ENCODE assay signal across 7 mouse cellular contexts in the genomic region with DNA sequence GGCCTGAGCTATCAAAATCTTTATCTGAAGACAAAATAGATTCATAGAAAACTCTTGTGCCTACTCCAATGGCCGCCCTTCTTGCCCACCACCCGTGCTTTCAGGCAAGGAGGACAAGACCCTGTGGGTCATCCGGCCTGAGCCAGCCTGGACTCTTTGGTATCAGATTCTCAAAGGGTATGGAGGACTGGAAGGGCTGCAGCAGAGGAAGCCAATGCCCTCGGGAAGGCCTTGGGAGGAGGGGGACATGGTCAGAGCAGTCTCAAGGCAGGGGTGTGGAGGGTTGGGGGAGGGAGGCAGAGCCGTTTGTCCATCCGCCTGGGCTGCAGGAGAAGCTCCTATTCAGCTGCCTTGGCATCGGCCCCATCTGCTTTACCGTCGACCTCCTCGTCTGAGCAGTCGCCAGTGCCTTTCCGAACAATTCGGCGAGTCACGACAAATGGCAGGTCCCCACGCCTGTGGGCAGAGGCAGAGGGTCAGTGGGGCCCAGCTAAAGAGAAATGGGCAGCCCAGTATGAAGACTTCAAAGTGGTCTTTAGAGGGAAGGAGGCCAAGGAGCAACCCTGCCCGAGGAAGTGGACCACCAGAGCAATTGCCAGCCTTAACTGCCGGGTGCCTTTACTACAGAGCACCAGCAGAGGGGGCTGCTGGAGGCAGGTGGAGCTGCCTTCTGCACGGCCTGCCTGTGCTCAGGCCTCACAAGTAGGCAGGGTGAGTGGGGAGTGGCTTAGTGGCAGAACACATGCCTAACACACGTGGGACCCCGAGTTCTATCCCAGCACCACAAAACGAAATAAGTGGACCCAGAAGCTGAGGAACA. TPM values are rescaled to one million over a fixed set of nuclear protein-coding genes. Genes with fewer than 3 reads are reported as not detected.
DNase-seq lines count a peak whose midpoint lies in the region; ATAC-seq and TF ChIP-seq lines count a peak whose summit lies in the region.

No protein-coding gene starts in this region.

- no peaks in the 10 kb centered on the region for H3K9me3 ChIP-seq in ES-E14 (ENCODE audit: control insufficient read depth, insufficient read depth, low read depth, low read length)
- H3K9me3 ChIP-seq in intestine, embryonic 16.5 days (ENCODE audit: control insufficient read depth, low read length), result no peaks in the 10 kb centered on the region

- no peak overlapping the region for H3K4me2 ChIP-seq in intestine, embryonic 16.5 days (ENCODE audit: low read depth, low read length)

- peak; percentile 71 for TF ChIP-seq CTCF in bone marrow, adult 2 months (IDR thresholded peaks at IDR 0.05; ENCODE audit: control insufficient read depth, insufficient read depth, low read length)

- peaks cover 58% of the 10 kb centered on the region for H3K36me3 ChIP-seq in ES-E14 (ENCODE audit: control insufficient read depth, insufficient read depth, low read length, poor library complexity, severe bottlenecking)
- H3K36me3 ChIP-seq in intestine, embryonic 16.5 days (ENCODE audit: control insufficient read depth, insufficient read depth, low read length), result peaks cover 61% of the 10 kb centered on the region

- 0 out of 2 replicates have a peak, but pooled peaks have one; percentile 21 for ATAC-seq in intestine, embryonic 16.5 days
- ATAC-seq in megakaryocyte, adult 5-6 weeks (ENCODE audit: poor library complexity, severe bottlenecking), result peak; percentile 68

- H3K4me3 ChIP-seq in ES-E14 (ENCODE audit: insufficient read depth in 1 of 2, low read depth in 1 of 2, low read length in 2 of 2, poor library complexity in 1 of 2, severe bottlenecking in 1 of 2), result no peak overlapping the region
- H3K4me3 ChIP-seq in bone marrow, adult 2 months (replicated peaks; ENCODE audit: control insufficient read depth, low read depth, low read length), result no peak overlapping the region
- H3K4me3 ChIP-seq in intestine, embryonic 16.5 days (ENCODE audit: low read length), result no peak overlapping the region

- H3K27me3 ChIP-seq in intestine, embryonic 16.5 days (replicated peaks; ENCODE audit: control insufficient read depth, insufficient read depth, low read length), result no peaks in the 10 kb centered on the region

- no peak overlapping the region for H3K27ac ChIP-seq in ES-E14 (ENCODE audit: insufficient read depth, low read depth, low read length, poor library complexity, severe bottlenecking)
- no peak overlapping the region for H3K27ac ChIP-seq in bone marrow, adult 2 months (ENCODE audit: control insufficient read depth, insufficient read depth, low read depth, low read length, poor library complexity)
- no peak overlapping the region for H3K27ac ChIP-seq in intestine, embryonic 16.5 days (ENCODE audit: low read length)

- H3K9ac ChIP-seq in ES-E14 (ENCODE audit: insufficient read depth, low read depth, low read length, poor library complexity, severe bottlenecking), result 0 out of 2 replicates have a peak overlapping the region, but pooled peaks have one; percentile 5
- no peak overlapping the region for H3K9ac ChIP-seq in intestine, embryonic 16.5 days (ENCODE audit: low read depth, low read length)

- 73% methylated on average over 22 of the region's 22 CpGs for WGBS in bone marrow, adult 2 months
- WGBS in intestine, embryonic 16.5 days, result 73% methylated on average over 22 of the region's 22 CpGs

- peak; percentile 48 to 50 for DNase-seq in layer of hippocampus, adult 8-10 months (ENCODE audit: low spot score in 2 of 2)
- no peak for DNase-seq in layer of hippocampus, postnatal 14 days (ENCODE audit: low spot score in 2 of 2)
- DNase-seq in ES-E14 (ENCODE audit: low read depth, low spot score), result peak; percentile 65
- DNase-seq in urinary bladder, postnatal 25 days (ENCODE audit: low spot score), result no peak

- in situ Hi-C loops in ES-E14 (cut with MboI; ENCODE audit: low sequenced_read_pairs in 2 of 2, unreplicated experiment in 2 of 2), result no loop called here

- TF ChIP-seq POLR2A in bone marrow, adult 2 months (IDR thresholded peaks at IDR 0.05; ENCODE audit: borderline replicate concordance, control insufficient read depth, low read depth, low read length), result no peak

- H3K4me1 ChIP-seq in ES-E14 (ENCODE audit: control insufficient read depth in 2 of 2, insufficient read depth in 2 of 2, low read length in 2 of 2, poor library complexity in 1 of 2), result peaks cover 0 to 6% of the 10 kb centered on the region in 2 experiments; a peak in 1 of 4 replicates
- H3K4me1 ChIP-seq in bone marrow, adult 2 months (ENCODE audit: control insufficient read depth, insufficient read depth, low read length), result no peaks in the 10 kb centered on the region
- no peaks in the 10 kb centered on the region for H3K4me1 ChIP-seq in intestine, embryonic 16.5 days (ENCODE audit: control insufficient read depth, insufficient read depth, low read length)

TF ChIP-seq in ES-E14, 5 proteins besides CTCF, POLR2A, EP300 and RAD21:
- TF ChIP-seq HCFC1 (IDR thresholded peaks at IDR 0.05; ENCODE audit: borderline replicate concordance, insufficient read depth, low read length), result no peak
- no peak for TF ChIP-seq MAFK (IDR thresholded peaks at IDR 0.05; ENCODE audit: insufficient read depth, low read depth, low read length)
- TF ChIP-seq ZC3H11A (IDR thresholded peaks at IDR 0.05; ENCODE audit: borderline replicate concordance, low read depth, low read length), result no peak
- TF ChIP-seq CHD2 (IDR thresholded peaks at IDR 0.05; ENCODE audit: low read depth, low read length), result no peak
- no peak for TF ChIP-seq ZNF384 (IDR thresholded peaks at IDR 0.05; ENCODE audit: low read depth, low read length)
TF ChIP-seq in ES-E14: peak in this region for 0.

RNA-seq across cellular contexts. Expression of gene Apol8, which starts 5.0 kb away (rescaled TPM):
- total RNA-seq in layer of hippocampus, adult 8-10 months (2022), result 10 to 100 TPM in 2 of 4 experiments, 1 to 10 TPM in 2; 6.3 to 14.1 (median 9.1) TPM
- total RNA-seq in layer of hippocampus, postnatal 14 days (2021), result 1 to 10 TPM in 1 of 2 experiments, under 1 TPM in 1; 0.97 to 1.6 TPM
- total RNA-seq in ES-E14 (2012; rRNA removed), result 1.8 and 3.1 TPM in 2 replicates
- 47.8 and 48.7 TPM in 2 replicates for polyA plus RNA-seq in bone marrow, adult 2 months (2011; ENCODE audit: insufficient read depth, insufficient read length, low replicate concordance, missing spikeins)
- polyA plus RNA-seq in intestine, embryonic 16.5 days (2015; fragmentation: Nextera tagmentation; extraction: Ambion mirVana), result 0.21 and 0.34 TPM in 2 replicates
- 0.16 and 1.3 TPM in 2 replicates for total RNA-seq in megakaryocyte, adult 5-6 weeks (2015)
- total RNA-seq in megakaryocyte, adult 5-6 weeks (2017), result 0.16 and 0.26 TPM in 2 replicates

RNA-seq across cellular contexts. Expression of gene Apol9b, which starts 32.9 kb away (rescaled TPM):
- not detected for total RNA-seq in layer of hippocampus, adult 8-10 months (2022)
- total RNA-seq in layer of hippocampus, postnatal 14 days (2021), result not detected
- not detected in 2 replicates for total RNA-seq in ES-E14 (2012; rRNA removed)
- 1.7 TPM in 1 of 2 replicates, not detected in the other for polyA plus RNA-seq in bone marrow, adult 2 months (2011; ENCODE audit: insufficient read depth, insufficient read length, low replicate concordance, missing spikeins)
- polyA plus RNA-seq in intestine, embryonic 16.5 days (2015; fragmentation: Nextera tagmentation; extraction: Ambion mirVana), result 0.11 and 0.13 TPM in 2 replicates
- total RNA-seq in megakaryocyte, adult 5-6 weeks (2015), result not detected in 2 replicates
- total RNA-seq in megakaryocyte, adult 5-6 weeks (2017), result not detected in 2 replicates

Comparison
In these comparisons a context has a peak if more than half of its experiments do, and no peak if none do; other contexts are left out.
1. DNase-seq: peak in layer of hippocampus, adult 8-10 months (2 of 2) and ES-E14 (single experiment); none in layer of hippocampus, postnatal 14 days (0 of 2) and urinary bladder, postnatal 25 days (single experiment).